Mouse (Mus musculus): Measurements from ENCODE around the gene Gm37240.

Gene Gm37240

GRCm38 (mm10) chr3:85634389-85635125 is 252.8 kb downstream of the Gm37240 start:
- DNase-seq (ENCODE audit: low spot score) = no peak

DNA sequence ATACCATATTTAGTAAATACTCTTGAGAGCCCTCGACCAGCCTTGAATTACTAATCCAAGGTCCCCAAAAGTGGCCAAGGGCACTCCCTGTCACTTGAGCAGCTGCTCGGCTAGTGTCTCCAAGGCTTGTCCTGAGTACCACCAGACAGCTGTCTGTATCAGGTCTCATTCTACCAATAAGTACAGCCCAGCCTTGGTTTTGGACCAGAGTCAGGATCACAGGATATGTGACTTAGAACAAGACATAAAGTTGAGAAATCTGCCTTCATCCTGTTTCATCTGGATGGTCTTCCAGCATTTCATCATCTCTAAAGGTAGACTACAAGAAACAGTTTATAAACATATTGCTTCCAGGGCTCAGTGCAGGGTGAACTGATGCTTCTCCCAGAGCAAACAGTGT is 253.6 kb downstream of the Gm37240 start:
- DNase-seq (ENCODE audit: low spot score) = no peak

GRCm38 (mm10) chr3:85629895-85630510 is 257.3 kb downstream of the Gm37240 start:
- no peak for DNase-seq (ENCODE audit: low spot score)

DNA sequence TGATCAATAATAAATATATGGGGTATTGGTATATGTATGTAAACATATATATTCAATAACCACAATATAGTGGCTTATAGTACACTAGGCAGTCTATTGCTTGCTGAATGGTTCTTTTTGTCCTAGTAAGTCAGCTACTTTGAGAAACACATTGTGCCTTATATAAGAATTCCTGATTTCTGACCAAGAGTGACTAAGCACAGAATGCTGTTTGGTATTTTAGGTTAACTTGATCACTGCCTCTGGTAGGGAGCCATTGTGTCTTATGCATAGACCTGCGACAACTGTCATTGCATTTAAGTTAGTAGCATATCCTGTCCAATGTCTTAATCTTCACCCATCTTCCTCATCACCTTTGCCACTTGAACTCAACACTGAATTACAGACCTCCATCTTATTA is 267.6 kb downstream of the Gm37240 start:
- DNase-seq (ENCODE audit: low spot score) = no peak

GRCm38 (mm10) chr3:85619345-85619744 is 268.0 kb downstream of the Gm37240 start:
- no peak for DNase-seq (ENCODE audit: low spot score)

DNA sequence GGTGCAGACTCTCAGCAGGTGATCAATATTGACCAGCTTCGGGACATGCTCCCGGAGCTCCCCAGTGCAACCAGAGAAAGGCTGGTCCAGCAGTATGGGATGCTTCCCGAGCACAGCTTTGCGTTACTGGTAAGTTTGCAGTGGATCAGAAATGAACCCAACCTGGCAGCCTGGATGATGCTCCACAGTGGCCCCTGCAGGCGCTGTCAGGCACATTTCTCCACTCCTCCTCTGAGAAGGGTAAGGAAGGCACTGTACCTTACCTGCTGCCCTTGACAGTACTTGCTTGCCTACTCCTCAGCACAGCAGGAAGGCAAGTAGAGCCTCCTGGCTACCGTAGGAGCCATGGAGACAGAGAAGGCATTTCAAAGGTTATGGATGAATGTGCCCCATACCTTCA is 268.4 kb downstream of the Gm37240 start:
- peak; percentile 51 for DNase-seq (ENCODE audit: low spot score)

- DNase-seq (ENCODE audit: low spot score) = no peak
Observed at GRCm38 (mm10) chr3:85616389-85616788, 270.9 kb downstream of the Gm37240 start.

GRCm38 (mm10) chr3:85607753-85608152 is 279.6 kb downstream of the Gm37240 start:
- no peak for DNase-seq (ENCODE audit: low spot score)

- DNase-seq (ENCODE audit: low spot score) = no peak
Observed at GRCm38 (mm10) chr3:85606912-85607311, 280.4 kb downstream of the Gm37240 start.

DNA sequence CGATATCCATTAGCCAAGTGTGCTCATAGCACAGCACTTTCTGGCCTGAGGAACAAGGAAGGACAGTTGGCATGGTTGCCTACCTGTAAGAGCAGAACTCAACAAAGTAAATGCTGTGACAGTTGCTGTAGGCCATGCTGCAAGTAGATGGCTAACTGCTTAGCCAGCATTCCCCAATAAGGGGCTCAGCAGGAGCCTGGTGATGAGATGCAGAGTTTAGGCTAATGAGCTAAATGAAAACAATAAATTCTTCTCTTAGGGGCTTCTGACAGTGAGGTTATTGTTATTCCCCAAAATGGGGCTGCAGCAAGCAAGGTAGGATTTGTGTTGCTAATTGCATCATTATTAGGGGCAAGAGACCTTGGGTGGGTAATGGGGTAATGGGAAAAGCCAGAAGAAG is 283.5 kb downstream of the Gm37240 start:
- DNase-seq (ENCODE audit: low spot score) = no peak

DNA sequence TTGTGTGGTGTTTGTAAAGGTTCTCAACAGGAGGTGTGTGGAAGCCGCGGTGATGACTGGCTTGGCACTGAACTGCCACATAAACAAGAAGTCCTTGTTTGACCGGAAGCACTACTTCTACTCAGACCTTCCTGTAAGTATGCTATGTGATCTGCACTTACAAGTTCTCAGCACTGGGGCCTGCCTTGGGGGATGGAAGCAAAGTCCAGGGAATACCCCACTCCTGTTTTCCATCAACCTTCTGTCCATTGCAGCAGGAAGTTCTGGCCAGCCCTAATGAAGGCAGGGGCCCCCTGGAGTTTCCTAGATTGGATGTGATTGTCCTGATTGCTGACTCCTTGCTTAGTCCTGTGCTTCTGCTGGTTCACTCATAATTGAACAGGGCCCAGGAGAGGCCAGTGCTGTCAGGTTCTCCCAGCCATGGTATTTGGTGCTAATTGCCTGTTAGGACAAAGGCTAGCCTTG is 285.4 kb downstream of the Gm37240 start:
- no peak for DNase-seq (ENCODE audit: low spot score)

DNA sequence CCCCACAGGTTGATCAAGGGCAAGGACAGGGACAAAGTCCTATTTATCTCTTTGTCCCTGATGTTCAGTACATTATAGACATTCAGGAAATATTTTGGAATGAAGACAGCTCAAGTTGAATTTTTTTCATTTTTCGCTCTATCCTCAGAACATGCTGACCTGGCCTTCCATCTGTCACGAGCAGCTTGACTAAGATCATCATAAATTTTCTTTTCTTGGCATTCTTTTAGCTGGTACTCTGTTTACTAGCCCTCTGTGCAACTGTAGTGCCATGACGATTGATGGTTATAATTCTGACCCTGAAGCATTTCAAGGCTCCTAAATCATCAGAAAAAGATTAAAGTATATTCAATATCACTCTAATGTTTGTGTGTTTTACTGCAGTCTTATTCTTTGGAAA is 287.8 kb downstream of the Gm37240 start:
- DNase-seq (ENCODE audit: low spot score) = no peak

DNA sequence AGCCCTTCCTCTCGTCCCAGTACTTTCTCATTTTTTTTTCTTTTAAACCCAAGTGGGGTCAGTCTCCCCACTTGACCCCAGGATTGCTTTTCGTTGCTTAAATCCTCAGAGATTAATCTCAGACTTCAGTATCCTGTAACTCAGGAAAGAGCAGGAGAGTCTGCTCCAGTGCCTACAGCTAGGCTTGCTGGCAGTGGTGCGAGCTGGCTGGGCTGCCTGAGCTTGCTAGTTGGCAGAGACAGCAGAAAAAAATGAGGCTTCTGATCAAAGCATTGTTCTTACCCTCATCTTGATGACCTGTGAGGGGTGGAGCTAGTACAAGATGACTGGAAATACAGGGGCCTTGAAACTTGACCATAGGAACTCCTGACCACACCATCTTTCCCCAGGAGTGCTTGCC is 292.9 kb downstream of the Gm37240 start:
- no peak for DNase-seq (ENCODE audit: low spot score)

GRCm38 (mm10) chr3:85592640-85593252 is 294.6 kb downstream of the Gm37240 start:
- DNase-seq (ENCODE audit: low spot score) = no peak

DNA sequence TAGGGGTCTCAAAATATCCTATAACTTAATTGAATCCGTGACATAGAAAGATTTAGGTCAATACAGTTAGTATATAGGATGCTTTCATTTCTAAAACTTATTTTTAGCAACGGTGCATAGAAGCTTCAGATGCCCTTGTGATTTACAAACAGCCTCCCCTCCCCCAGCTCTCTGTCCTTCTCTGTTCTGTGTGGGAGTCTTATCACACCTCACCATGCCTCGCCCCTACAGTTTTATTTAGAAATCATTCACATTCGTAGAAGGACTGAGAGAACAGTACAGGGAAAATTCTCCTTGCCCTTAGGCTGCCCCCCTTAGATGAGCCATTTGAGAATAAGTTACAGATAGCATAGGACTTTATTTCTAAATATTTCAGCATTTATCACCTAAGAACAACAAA is 295.3 kb downstream of the Gm37240 start:
- no peak for DNase-seq (ENCODE audit: low spot score)

DNA sequence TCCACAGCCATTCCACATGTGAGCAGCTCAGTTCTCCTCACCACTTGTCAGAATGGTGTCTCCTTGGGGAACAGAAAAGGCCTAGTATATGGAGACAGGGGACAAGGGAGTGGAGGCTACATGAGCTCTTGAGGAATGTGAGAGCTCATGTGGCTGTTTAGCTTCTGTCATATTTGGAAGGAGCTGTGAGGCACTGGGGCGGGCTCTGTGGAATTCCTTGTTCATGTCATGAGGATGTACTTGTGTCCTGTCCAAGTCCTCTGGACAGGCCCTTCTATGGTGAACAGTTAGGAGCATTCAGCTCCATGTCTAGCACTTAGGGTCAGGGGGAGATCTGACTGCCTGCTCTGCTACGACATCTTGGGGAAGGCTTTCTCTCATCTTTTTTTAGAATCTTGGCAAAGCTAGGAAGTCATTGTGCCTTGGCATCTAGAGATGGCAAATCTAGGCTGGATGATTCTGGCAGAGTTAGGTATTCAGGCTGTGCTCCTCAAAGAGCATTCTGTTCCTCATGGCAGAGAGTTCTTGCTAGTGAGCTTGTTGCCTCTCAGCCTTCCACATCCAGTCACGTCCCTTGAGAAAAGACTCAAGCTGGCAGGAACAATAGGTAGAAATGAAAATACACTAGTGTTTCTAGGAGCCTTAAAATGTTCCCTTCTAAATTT is 297.1 kb downstream of the Gm37240 start:
- no peak for DNase-seq (ENCODE audit: low spot score)

DNA sequence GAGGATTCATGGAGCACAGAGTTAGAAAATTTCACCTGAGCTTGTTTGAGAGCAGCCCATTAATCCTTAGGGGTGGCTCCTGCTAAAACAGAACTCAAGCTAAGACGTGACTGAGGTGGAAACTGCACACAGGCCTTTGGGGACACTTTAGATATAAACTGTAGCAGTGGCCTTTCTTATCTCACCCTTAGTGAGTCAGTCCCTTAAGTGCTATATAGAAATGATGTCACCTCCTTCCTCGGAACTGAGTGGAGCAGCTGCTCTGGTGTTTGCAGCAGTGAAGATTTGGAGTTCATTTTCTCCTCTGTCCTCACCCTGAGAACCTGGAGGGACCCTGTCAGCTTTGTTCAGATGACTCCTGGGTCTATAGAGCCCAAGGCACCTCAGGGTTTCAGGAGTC is 298.6 kb downstream of the Gm37240 start:
- DNase-seq (ENCODE audit: low spot score) = no peak

- DNase-seq (ENCODE audit: low spot score) = no peak
Observed at GRCm38 (mm10) chr3:85584966-85585365, 302.4 kb downstream of the Gm37240 start.

DNA sequence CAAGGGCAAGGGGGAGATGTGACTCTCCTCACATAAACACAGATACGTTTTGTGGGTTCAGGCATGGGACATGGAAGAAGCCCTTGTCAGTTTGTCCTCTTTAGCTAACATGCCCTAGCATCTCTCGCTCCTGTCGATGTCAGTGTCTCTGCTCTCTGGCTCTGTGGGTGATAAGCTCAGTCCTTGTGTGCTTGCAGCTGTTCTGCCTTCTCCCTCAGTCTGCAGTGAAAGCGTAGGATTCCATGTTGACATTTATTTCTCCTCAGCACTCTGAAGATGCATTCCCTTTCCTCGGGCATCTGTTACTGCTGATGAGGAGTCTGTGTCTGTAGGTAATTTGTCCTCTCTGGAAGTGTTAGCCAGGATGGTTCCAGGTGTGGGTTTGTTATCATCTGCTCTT is 304.1 kb downstream of the Gm37240 start:
- DNase-seq (ENCODE audit: low spot score) = no peak

- no peak for DNase-seq (ENCODE audit: low spot score)
Observed at GRCm38 (mm10) chr3:85582726-85583125, 304.6 kb downstream of the Gm37240 start.

DNA sequence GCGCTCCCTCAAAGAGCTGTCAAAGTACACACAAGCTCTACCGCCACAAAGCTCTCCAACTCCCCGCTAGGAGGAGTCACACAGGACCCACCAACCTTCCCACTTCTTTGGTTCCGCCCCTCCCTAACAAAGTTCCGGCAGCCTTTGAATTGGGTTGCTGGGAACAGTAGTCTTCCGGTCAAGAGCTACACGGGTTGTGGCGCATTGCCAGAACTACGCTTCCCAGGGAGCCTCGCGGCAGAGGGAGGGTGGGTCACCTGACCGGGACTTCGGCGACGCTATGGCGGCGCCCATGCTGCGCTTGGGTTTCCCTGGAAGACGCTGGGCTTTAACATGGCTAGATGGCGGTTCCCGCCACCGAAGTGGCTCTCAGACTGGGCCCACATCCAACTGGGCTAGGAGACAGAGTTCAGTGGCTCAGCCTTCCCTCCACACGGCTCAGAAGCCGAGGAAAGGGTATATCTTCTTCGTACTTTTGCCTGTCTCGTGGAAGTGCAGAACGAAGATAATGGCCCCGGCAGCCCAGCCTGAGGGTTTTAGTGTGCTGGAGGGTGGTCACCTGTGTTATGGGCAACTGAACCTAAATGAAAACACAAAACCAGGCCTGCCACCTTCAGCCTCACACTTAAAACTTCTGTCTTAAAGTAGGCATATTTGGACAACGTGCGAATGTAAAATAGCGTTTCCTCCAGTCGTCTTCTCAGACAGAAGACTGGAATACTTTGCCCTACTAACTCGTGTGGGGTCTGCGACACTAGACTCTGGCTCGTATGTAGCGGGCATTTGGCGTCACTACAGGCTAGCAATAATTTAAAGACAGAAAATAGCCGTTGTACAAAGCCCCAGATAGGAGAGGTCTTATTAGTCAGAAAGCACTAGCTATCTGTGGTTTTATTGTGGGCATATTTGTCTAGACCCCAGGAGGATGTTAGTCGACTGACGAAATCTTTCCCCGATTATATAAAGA is 313.2 kb downstream of the Gm37240 start, which contains the start of gene Gatb:
Gene Gatb (plus strand): TSS at position 256 of the 967 bp plus-strand sequence.
- peak; percentile 99 for DNase-seq (ENCODE audit: low spot score)

All from testis, postnatal 10 days (tissue).